Mouse (Mus musculus) hematopoietic stem cell, adult 5-6 weeks (primary cell): Measurements from ENCODE around the gene Nap1l3. TPM values are rescaled to one million over a fixed set of nuclear protein-coding genes. Genes with fewer than 3 reads are reported as not detected.

Experiments
- ATAC-seq, 2 experiments: fragments of 125-278 bp in 1 of 2; replicated peaks in 1 of 2; 2 replicates each; pipeline ENCODE4 v1.8.0; 2016 to 2017; ENCODE audit warnings: inconsistent platforms in 2 of 2, mild to moderate bottlenecking in 2 of 2, moderate number of reproducible peaks in 2 of 2, low read depth in 1 of 2, moderate TSS enrichment in 1 of 2; ENCODE audit not compliant: low FRiP score in 2 of 2, poor library complexity in 2 of 2, severe bottlenecking in 2 of 2, insufficient read depth in 1 of 2, low TSS enrichment in 1 of 2
- total RNA-seq: library from RNA; stranded (forward); fragments of 172-1452, 232-1000 nt; gene quantifications from 2 replicates; pipeline ENCODE4 v1.2.3, GENCODE M21; 2017

Gene Nap1l3
- total RNA-seq, result 18.2 and 22.7 TPM in 2 replicates

- ATAC-seq, result peak; percentile 96 to 99
Observed at GRCm38 (mm10) chrX:122396781-122397581, at the start of gene Nap1l3. Gene Nap1l3 (minus strand): TSS chrX:122397401.

DNA sequence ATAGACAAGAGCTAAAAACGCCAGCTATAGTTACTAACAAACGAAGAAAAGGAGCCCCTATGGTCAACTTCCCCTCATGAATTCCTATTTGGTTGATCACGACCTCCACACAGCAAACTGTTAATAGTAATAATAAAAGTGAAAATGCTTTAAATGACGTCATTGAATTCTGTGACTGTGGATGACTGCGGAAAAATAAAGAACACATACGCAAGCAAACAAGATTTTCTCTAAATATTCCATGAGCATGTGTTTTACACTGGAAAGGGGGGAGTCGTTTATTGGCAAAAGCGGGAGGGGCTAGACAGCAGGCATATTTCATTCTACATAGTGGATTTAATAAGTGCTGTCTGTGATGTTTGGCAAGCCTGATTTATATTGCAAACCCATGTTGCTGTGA, 451 bp upstream of the Nap1l3 start:
- ATAC-seq, result peak; percentile 25 to 33; a peak in 3 of 4 replicates
